Mouse (Mus musculus) left cerebral cortex, postnatal 36 days (tissue): ENCODE results near the gene Sema6d. TPM values are rescaled to one million over a fixed set of nuclear protein-coding genes. Genes with fewer than 3 reads are reported as not detected.
A peak's percentile ranks its signal among the peaks of the same experiment; 100 is the strongest.
"Not testable (repeated sequence)": the region's sequence is repeated elsewhere in the genome, so short reads cannot be mapped to it uniquely, and the experiment has no call there.

Experiments
- DNase-seq, 2 experiments: peaks; one replicate each; pipeline ENCODE4 v3.0.0; 2021 to 2022; ENCODE audit warnings: low spot score in 2 of 2, mixed read lengths in 1 of 2
- intact Hi-C: fragments of 180-260 bp; cut with DNase I; formaldehyde crosslinking; loops from one replicate; pipeline ENCODE4 v1.15.1; 2025
- total RNA-seq, 2 experiments: library from RNA; stranded (reverse); gene quantifications; 2 replicates each; pipeline ENCODE4 v1.2.3; 2021

Sema6d gene
- total RNA-seq, 2 experiments from 2014 or later = 43.6 to 51.6 TPM

- intact Hi-C loops = no loop called here
- DNase-seq = no peak
Observed at GRCm38 (mm10) chr2:124264309-124264708, 174.5 kb downstream of the Sema6d start.

- intact Hi-C loops = no loop called here
- DNase-seq = peak in 1 of 2 experiments; percentile 16
Observed at GRCm38 (mm10) chr2:124271156-124271555, 181.4 kb downstream of the Sema6d start.

GRCm38 (mm10) chr2:124277492-124277891 lies 187.7 kb downstream of the Sema6d start:
- intact Hi-C loops = no loop called here
- no peak for DNase-seq

GRCm38 (mm10) chr2:124285109-124285508 lies 195.3 kb downstream of the Sema6d start:
- DNase-seq = no peak
- intact Hi-C loops = no loop called here

GRCm38 (mm10) chr2:124289356-124289755 lies 199.6 kb downstream of the Sema6d start:
- intact Hi-C loops = no loop called here
- DNase-seq = no peak

- intact Hi-C loops = no loop called here
- DNase-seq = peak; percentile 22 to 46
Observed at GRCm38 (mm10) chr2:124291145-124291544, 201.4 kb downstream of the Sema6d start.

- DNase-seq = no peak
- intact Hi-C loops = no loop called here
Observed at GRCm38 (mm10) chr2:124293601-124294000, 203.8 kb downstream of the Sema6d start.

- intact Hi-C loops = no loop called here
- DNase-seq = no peak
Observed at GRCm38 (mm10) chr2:124298351-124298750, 208.6 kb downstream of the Sema6d start.

- intact Hi-C loops = no loop called here
- DNase-seq = no peak
Observed at GRCm38 (mm10) chr2:124298872-124299271, 209.1 kb downstream of the Sema6d start.

- intact Hi-C loops = no loop called here
- DNase-seq = no peak
Observed at GRCm38 (mm10) chr2:124308605-124309004, 218.8 kb downstream of the Sema6d start.

- intact Hi-C loops = no loop called here
- DNase-seq = no peak
Observed at GRCm38 (mm10) chr2:124309361-124310128, 219.8 kb downstream of the Sema6d start.

GRCm38 (mm10) chr2:124322528-124323215 lies 232.9 kb downstream of the Sema6d start:
- DNase-seq = no peak
- intact Hi-C loops = no loop called here

GRCm38 (mm10) chr2:124324107-124324724 lies 234.4 kb downstream of the Sema6d start:
- no peak for DNase-seq
- intact Hi-C loops = no loop called here

GRCm38 (mm10) chr2:124329473-124330130 lies 239.8 kb downstream of the Sema6d start:
- intact Hi-C loops = loop anchor here (10.0 kb wide), 1 partner anchor 225 kb away; no protein-coding TSS in a partner anchor
- DNase-seq = no peak

- intact Hi-C loops = loop anchor here (10.0 kb wide), 1 partner anchor 228 kb away; no protein-coding TSS in a partner anchor
- DNase-seq = no peak
Observed at GRCm38 (mm10) chr2:124332890-124333289, 243.1 kb downstream of the Sema6d start.

- intact Hi-C loops = loop anchor here (10.0 kb wide), 1 partner anchor 230 kb away; no protein-coding TSS in a partner anchor
- DNase-seq = not testable (repeated sequence)
Observed at GRCm38 (mm10) chr2:124334655-124335054, 244.9 kb downstream of the Sema6d start.

- intact Hi-C loops = loop anchor here (10.0 kb wide), 1 partner anchor 233 kb away; no protein-coding TSS in a partner anchor
- DNase-seq = peak in 1 of 2 experiments; percentile 17
Observed at GRCm38 (mm10) chr2:124338296-124338695, 248.5 kb downstream of the Sema6d start.

- intact Hi-C loops = no loop called here
- DNase-seq = no peak
Observed at GRCm38 (mm10) chr2:124354191-124354590, 264.4 kb downstream of the Sema6d start.

- intact Hi-C loops = no loop called here
- DNase-seq = no peak
Observed at GRCm38 (mm10) chr2:124354716-124355115, 264.9 kb downstream of the Sema6d start.

GRCm38 (mm10) chr2:124369291-124369690 lies 279.5 kb downstream of the Sema6d start:
- no peak for DNase-seq
- intact Hi-C loops = no loop called here
